Mouse (Mus musculus): ENCODE data around the gene Anks1.

Anks1 gene

DNA sequence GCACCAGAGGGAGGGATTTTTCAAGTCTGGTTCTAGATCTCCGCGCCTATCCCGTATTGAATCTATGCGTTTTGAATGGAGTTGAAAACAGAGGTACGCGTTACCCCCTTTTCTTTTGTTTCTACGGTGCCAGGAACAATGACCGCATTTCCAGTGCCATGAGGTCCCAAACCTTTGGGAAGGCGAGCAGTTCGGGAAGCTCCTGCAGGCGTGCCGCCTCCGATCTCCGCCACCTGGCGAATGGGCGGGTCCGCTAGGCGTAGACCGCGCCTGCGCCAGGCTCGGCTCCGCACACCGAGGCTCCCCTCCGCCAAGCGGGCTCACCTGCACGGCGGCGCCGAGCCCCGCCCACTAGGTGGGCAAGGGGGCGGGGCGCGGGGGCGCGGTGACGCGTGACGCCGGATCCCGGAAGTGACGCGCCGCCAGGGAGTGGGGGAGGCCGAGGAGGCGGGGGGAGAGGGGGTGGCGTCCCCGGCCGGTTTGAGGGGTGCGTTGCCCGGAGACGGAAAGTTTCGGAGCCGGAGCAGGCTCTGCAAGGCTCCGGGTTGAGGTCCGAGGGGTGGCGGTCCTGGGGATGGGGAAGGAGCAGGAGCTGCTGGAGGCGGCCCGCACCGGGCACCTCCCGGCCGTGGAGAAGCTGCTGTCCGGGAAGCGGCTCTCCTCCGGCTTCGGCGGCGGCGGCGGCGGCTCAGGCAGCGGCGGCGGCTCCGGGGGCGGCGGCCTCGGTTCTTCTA lies at the start of gene Anks1:
Anks1 (plus strand) TSS at position 419 of the 734 bp plus-strand sequence.
- peaks cover 44% of the 10 kb centered on the region for H3K4me1 ChIP-seq (replicated peaks; ENCODE audit: low read depth, low read length)
- peaks cover 28% of the 10 kb centered on the region for H3K36me3 ChIP-seq (ENCODE audit: insufficient read depth, low read length)
- TF ChIP-seq CTCF (conservative IDR thresholded peaks at IDR 0.05; ENCODE audit: low read length) (no peak), POU5F1 (IDR thresholded peaks at IDR 0.05; ENCODE audit: borderline replicate concordance, low read length) (no peak), NANOG (IDR thresholded peaks at IDR 0.05; ENCODE audit: borderline replicate concordance, low read length) (no peak)
- peak within 1 kb of the TSS; percentile 97 for H3K4me3 ChIP-seq (replicated peaks; ENCODE audit: low read length)
- H3K9me3 ChIP-seq (ENCODE audit: low read length): no peaks in the 10 kb centered on the region
- H3K27me3 ChIP-seq (ENCODE audit: insufficient read depth, low read length): peaks cover 17% of the 10 kb centered on the region

- no peaks in the 10 kb centered on the region for H3K9me3 ChIP-seq (ENCODE audit: low read length)
- no peak overlapping the region for H3K4me3 ChIP-seq (replicated peaks; ENCODE audit: low read length)
- H3K27me3 ChIP-seq (ENCODE audit: insufficient read depth, low read length): no peaks in the 10 kb centered on the region
- 0 out of 2 replicates have a peak, but pooled peaks cover 10% of the 10 kb centered on the region for H3K4me1 ChIP-seq (replicated peaks; ENCODE audit: low read depth, low read length)
- no peak; the same call in 1 of the 2 replicates for TF ChIP-seq CTCF (conservative IDR thresholded peaks at IDR 0.05; ENCODE audit: low read length)
- no peak for TF ChIP-seq POU5F1 (IDR thresholded peaks at IDR 0.05; ENCODE audit: borderline replicate concordance, low read length)
- no peak for TF ChIP-seq NANOG (IDR thresholded peaks at IDR 0.05; ENCODE audit: borderline replicate concordance, low read length)
- 0 out of 2 replicates have a peak, but pooled peaks cover 7% of the 10 kb centered on the region for H3K36me3 ChIP-seq (ENCODE audit: insufficient read depth, low read length)
These were observed 43.6 kb upstream of the Anks1 start for GRCm38 (mm10) chr17:27865461-27865860.

GRCm38 (mm10) chr17:27866737-27867136 lies 42.4 kb upstream of the Anks1 start:
- Histone ChIP-seq H3K36me3 (ENCODE audit: insufficient read depth, low read length) (0 out of 2 replicates have a peak, but pooled peaks cover 7% of the 10 kb centered on the region), H3K27me3 (ENCODE audit: insufficient read depth, low read length) (no peaks in the 10 kb centered on the region), H3K4me3 (replicated peaks; ENCODE audit: low read length) (no peak overlapping the region), H3K9me3 (ENCODE audit: low read length) (no peaks in the 10 kb centered on the region), H3K4me1 (replicated peaks; ENCODE audit: low read depth, low read length) (0 out of 2 replicates have a peak, but pooled peaks cover 5% of the 10 kb centered on the region)
- TF ChIP-seq POU5F1 (IDR thresholded peaks at IDR 0.05; ENCODE audit: borderline replicate concordance, low read length): no peak
- TF ChIP-seq CTCF (conservative IDR thresholded peaks at IDR 0.05; ENCODE audit: low read length): no peak
- no peak for TF ChIP-seq NANOG (IDR thresholded peaks at IDR 0.05; ENCODE audit: borderline replicate concordance, low read length)

DNA sequence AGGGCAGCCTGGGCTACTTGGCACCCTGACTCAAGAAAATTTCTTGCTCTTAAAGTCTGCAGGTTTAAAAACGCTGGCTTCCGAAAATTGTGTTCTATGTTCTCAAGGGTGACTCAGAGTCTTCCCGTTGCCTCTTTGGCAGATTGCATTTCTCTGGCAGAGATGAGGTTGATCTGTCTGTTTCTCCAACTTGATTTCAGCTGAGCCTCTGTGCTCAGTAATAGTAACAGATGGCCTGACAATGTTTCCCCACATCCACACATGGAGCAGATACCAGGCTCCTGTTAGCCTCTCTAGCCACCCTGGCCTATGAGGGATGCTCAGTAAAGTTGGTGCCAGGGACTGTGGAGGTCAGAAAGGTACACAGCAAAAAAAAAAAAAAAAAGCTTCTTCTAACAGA lies 37.3 kb upstream of the Anks1 start:
- Histone ChIP-seq H3K27me3 (ENCODE audit: insufficient read depth, low read length) (no peaks in the 10 kb centered on the region), H3K9me3 (ENCODE audit: low read length) (no peaks in the 10 kb centered on the region), H3K4me1 (replicated peaks; ENCODE audit: low read depth, low read length) (peaks cover 29% of the 10 kb centered on the region), H3K36me3 (ENCODE audit: insufficient read depth, low read length) (peaks cover 9% of the 10 kb centered on the region; the same call in 1 of the 2 replicates), H3K4me3 (replicated peaks; ENCODE audit: low read length) (no peak overlapping the region)
- TF ChIP-seq NANOG (IDR thresholded peaks at IDR 0.05; ENCODE audit: borderline replicate concordance, low read length) (no peak), POU5F1 (IDR thresholded peaks at IDR 0.05; ENCODE audit: borderline replicate concordance, low read length) (no peak), CTCF (conservative IDR thresholded peaks at IDR 0.05; ENCODE audit: low read length) (no peak)

DNA sequence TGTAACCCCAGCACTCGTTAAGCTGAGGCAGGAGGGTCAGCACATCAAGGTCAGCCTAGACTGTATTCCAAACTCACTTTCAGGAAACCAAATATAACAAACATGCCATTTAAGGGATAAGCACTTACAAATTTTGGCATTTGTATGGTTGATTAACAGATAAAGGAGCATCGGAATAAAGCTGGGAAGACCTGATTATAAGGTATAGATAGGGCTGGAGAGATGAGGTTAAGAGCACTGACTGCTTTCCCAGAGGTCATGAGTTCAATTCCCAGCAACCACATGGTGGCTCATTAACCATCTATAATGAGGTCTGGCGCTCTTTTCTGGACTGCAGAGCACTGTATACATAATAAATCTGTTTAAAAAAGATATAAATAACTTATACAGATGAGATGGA lies 35.5 kb upstream of the Anks1 start:
- Histone ChIP-seq H3K27me3 (ENCODE audit: insufficient read depth, low read length) (no peaks in the 10 kb centered on the region), H3K4me3 (replicated peaks; ENCODE audit: low read length) (no peak overlapping the region), H3K4me1 (replicated peaks; ENCODE audit: low read depth, low read length) (peaks cover 39% of the 10 kb centered on the region), H3K9me3 (ENCODE audit: low read length) (no peaks in the 10 kb centered on the region), H3K36me3 (ENCODE audit: insufficient read depth, low read length) (peaks cover 19% of the 10 kb centered on the region)
- TF ChIP-seq NANOG (IDR thresholded peaks at IDR 0.05; ENCODE audit: borderline replicate concordance, low read length) (no peak), POU5F1 (IDR thresholded peaks at IDR 0.05; ENCODE audit: borderline replicate concordance, low read length) (no peak), CTCF (conservative IDR thresholded peaks at IDR 0.05; ENCODE audit: low read length) (no peak)

- H3K4me1 ChIP-seq (replicated peaks; ENCODE audit: low read depth, low read length): peaks cover 43% of the 10 kb centered on the region
- H3K36me3 ChIP-seq (ENCODE audit: insufficient read depth, low read length): peaks cover 26% of the 10 kb centered on the region
- H3K27me3 ChIP-seq (ENCODE audit: insufficient read depth, low read length): no peaks in the 10 kb centered on the region
- no peaks in the 10 kb centered on the region for H3K9me3 ChIP-seq (ENCODE audit: low read length)
- TF ChIP-seq NANOG (IDR thresholded peaks at IDR 0.05; ENCODE audit: borderline replicate concordance, low read length) (no peak), POU5F1 (IDR thresholded peaks at IDR 0.05; ENCODE audit: borderline replicate concordance, low read length) (no peak), CTCF (conservative IDR thresholded peaks at IDR 0.05; ENCODE audit: low read length) (no peak)
- H3K4me3 ChIP-seq (replicated peaks; ENCODE audit: low read length): no peak overlapping the region
These were observed 34.6 kb upstream of the Anks1 start for GRCm38 (mm10) chr17:27874510-27874909.

DNA sequence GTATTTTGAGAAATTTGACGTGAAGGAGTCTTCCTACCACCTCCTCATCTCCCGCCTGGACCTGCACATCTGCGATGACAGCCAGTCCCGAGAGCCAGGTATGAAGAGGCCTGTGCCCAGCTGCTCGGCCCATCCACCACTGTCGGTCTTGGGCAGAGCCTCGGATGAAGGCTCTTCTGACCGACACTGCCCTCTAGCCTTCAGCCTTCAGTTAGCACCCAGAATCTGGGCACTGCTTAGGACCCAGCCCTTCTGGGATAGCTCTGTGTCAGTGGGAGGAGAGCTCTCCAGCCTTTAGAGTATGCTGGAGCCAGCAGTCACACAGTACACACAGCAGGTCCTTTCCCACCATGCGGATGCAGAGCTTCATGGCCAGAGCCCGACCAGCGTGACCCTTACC lies 27.6 kb upstream of the Anks1 start:
- Histone ChIP-seq H3K4me3 (replicated peaks; ENCODE audit: low read length) (0 out of 2 replicates have a peak overlapping the region, but pooled peaks have one; percentile 17), H3K9me3 (ENCODE audit: low read length) (no peaks in the 10 kb centered on the region), H3K27me3 (ENCODE audit: insufficient read depth, low read length) (no peaks in the 10 kb centered on the region), H3K36me3 (ENCODE audit: insufficient read depth, low read length) (peaks cover 84% of the 10 kb centered on the region), H3K4me1 (replicated peaks; ENCODE audit: low read depth, low read length) (peaks cover 37% of the 10 kb centered on the region)
- TF ChIP-seq NANOG (IDR thresholded peaks at IDR 0.05; ENCODE audit: borderline replicate concordance, low read length) (no peak), POU5F1 (IDR thresholded peaks at IDR 0.05; ENCODE audit: borderline replicate concordance, low read length) (no peak), CTCF (conservative IDR thresholded peaks at IDR 0.05; ENCODE audit: low read length) (peak; percentile 31; the same call in 1 of the 2 replicates)

DNA sequence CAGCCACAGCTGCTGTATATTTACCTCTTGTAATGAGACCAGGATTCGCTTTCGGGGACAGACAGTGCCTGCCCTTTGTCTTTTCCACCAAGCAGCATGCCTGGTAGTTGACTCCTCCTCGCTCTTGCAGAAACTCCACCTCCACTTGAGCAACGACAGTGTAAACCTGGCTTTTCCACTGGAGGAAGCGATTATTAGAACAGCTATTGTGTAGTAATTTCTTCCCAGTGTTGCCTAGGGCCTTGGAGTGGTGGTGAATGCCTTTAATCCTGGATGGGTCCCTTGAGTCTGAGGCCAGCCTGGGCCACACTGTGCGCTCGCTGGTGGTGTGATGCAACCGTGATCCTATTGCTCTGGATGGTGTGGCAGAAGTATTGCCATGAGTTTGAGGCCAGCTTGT lies 26.0 kb upstream of the Anks1 start:
- Histone ChIP-seq H3K36me3 (ENCODE audit: insufficient read depth, low read length) (peaks cover 94% of the 10 kb centered on the region), H3K4me3 (replicated peaks; ENCODE audit: low read length) (no peak overlapping the region), H3K4me1 (replicated peaks; ENCODE audit: low read depth, low read length) (peaks cover 34% of the 10 kb centered on the region), H3K27me3 (ENCODE audit: insufficient read depth, low read length) (no peaks in the 10 kb centered on the region), H3K9me3 (ENCODE audit: low read length) (no peaks in the 10 kb centered on the region)
- TF ChIP-seq POU5F1 (IDR thresholded peaks at IDR 0.05; ENCODE audit: borderline replicate concordance, low read length): no peak
- TF ChIP-seq NANOG (IDR thresholded peaks at IDR 0.05; ENCODE audit: borderline replicate concordance, low read length): no peak
- no peak for TF ChIP-seq CTCF (conservative IDR thresholded peaks at IDR 0.05; ENCODE audit: low read length)

Measured in E14TG2a.4 (cell line).